Mouse (Mus musculus) left cerebral cortex, postnatal 36 days (tissue): ENCODE measurements around the gene Pebp1. TPM values are rescaled to one million over a fixed set of nuclear protein-coding genes. Genes with fewer than 3 reads are reported as not detected.

Experiments used
- DNase-seq, 2 experiments: peaks; one replicate each; pipeline ENCODE4 v3.0.0; 2021 to 2022; ENCODE audit warnings: low spot score in 2 of 2, mixed read lengths in 1 of 2
- intact Hi-C: fragments of 180-260 bp; cut with DNase I; formaldehyde crosslinking; loops from one replicate; pipeline ENCODE4 v1.15.1; 2025
- total RNA-seq, 2 experiments: library from RNA; stranded (reverse); gene quantifications; 2 replicates each; pipeline ENCODE4 v1.2.3; 2021

The Pebp1 gene
- total RNA-seq, 2 experiments from 2014 or later, result 647 to 753 TPM

DNA sequence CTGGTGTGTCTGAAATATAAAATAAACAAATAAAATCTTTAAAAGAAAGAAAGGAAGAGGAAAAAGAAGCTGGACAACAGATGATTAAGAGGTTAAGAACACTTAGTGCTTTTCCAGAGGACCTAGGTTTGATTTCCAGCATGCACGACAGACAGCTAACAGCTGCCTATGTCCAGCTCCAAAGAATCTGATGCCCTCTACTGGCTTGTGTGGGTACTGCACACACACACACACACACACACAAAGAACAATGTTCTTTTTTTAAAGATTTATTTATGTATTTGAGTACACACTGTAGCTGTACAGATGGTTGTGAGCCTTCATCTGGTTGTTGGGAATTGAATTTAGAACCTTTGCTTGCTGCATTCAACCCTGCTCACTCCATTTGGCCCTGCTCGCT is 2.7 kb upstream of the Pebp1 start:
- intact Hi-C loops, result no loop called here
- no peak for DNase-seq

GRCm38 (mm10) chr5:117289646-117290045 is 2.2 kb upstream of the Pebp1 start:
- DNase-seq, result no peak
- intact Hi-C loops, result loop anchor here (5.0 kb wide), 2 partner anchors 47 to 172 kb away; partner anchors contain the start of gene Suds3

DNA sequence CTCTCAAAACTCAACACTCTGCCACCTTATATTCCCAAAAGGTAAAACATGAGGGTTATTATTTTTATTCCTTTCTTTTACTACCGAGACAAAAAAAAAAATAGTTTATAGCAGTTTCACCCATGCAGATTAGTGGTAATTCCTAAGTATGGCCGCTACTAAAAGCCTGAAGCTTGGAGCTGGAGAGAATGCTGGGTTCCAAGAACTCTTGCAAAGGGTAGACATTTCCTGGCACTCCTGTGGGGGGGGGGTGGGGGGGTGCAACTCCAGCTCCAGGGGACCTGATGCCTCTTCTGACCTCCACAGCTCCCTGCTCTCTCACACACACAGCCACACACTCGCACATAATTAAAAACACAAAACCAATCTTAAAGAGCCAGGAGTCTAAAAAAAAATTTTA is 1.1 kb downstream of the Pebp1 start:
- no peak for DNase-seq

GRCm38 (mm10) chr5:117285266-117285665 is 2.2 kb downstream of the Pebp1 start:
- DNase-seq, result no peak
- intact Hi-C loops, result loop anchor here (5.0 kb wide), 2 partner anchors 43 to 168 kb away; partner anchors contain the start of gene Suds3

More for the DNA sequence above, 1.1 kb downstream of the Pebp1 start:
- intact Hi-C loops, result loop anchor here (5.0 kb wide), 2 partner anchors 44 to 169 kb away; partner anchors contain the start of gene Suds3

- no peak for DNase-seq
- intact Hi-C loops, result loop anchor here (5.0 kb wide), 2 partner anchors 42 to 167 kb away; partner anchors contain the start of gene Suds3
Measured at GRCm38 (mm10) chr5:117284682-117285081, 2.7 kb downstream of the Pebp1 start.

DNA sequence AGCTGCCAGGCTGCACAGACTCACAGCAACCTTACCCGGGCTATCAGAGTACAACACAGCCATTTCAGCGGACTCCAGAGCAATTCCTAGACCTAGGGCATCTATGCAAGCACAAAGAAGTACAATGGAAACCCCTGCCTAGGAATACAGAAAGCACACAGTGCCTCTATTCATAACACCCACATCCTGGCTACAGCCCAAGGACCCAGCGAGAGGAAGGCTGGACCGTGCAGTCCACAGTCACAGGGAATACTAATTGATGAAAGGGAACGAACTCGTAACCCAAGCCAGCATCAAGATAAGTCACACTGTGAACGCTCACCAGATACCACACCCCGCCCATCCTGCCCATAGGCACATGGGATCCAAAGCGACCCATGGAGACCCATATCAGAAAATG is 3.4 kb downstream of the Pebp1 start:
- no peak for DNase-seq
- intact Hi-C loops, result no loop called here

- no peak for DNase-seq
- intact Hi-C loops, result no loop called here
Measured at GRCm38 (mm10) chr5:117282360-117282759, 5.1 kb downstream of the Pebp1 start.

DNA sequence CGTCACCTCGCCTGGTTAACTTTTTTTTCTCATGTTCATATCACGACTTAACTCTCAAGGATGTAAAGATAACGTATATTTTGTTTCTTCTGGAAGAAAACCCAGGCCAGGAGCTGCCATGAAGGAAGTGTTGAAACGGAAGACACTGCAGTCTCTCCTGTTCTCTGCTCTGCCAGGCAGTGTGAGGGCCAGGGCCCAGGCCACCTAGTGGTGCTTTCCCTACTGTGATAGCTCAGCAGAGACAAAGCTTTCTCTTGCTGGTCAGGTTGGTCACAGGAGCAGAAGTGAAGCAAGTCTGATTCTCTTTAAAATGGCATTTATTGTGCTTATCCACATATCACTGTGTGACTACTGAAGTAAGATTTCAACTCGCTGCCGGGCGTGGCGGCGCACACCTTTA is 5.9 kb downstream of the Pebp1 start:
- no peak for DNase-seq
- intact Hi-C loops, result no loop called here

GRCm38 (mm10) chr5:117279669-117280050 is 7.8 kb downstream of the Pebp1 start:
- no peak for DNase-seq
- intact Hi-C loops, result no loop called here

- DNase-seq, result no peak
- intact Hi-C loops, result no loop called here
Measured at GRCm38 (mm10) chr5:117278809-117279668, 8.4 kb downstream of the Pebp1 start.

GRCm38 (mm10) chr5:117277784-117278183 is 9.6 kb downstream of the Pebp1 start:
- intact Hi-C loops, result no loop called here
- DNase-seq, result no peak

- DNase-seq, result no peak
- intact Hi-C loops, result no loop called here
Measured at GRCm38 (mm10) chr5:117274817-117275216, 12.6 kb downstream of the Pebp1 start.

DNA sequence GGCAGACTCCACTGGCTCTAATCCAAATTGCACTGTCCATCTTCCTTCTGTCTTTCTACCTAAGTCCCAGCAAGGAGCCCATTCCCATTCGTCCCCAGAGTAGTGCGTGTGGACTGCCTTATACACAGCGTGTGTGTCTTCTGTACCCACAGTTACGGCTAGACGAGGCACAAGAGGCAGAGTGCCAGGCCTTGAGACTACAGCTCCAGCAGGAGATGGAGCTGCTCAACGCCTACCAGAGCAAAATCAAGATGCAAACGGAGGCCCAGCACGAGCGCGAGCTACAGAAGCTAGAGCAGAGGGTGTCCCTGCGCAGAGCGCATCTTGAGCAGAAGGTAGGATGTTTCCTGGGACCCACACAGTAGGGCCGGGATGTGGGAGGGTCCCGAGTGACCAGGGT is 15.5 kb downstream of the Pebp1 start:
- peak; percentile 77 to 82 for DNase-seq
- intact Hi-C loops, result no loop called here

- intact Hi-C loops, result no loop called here
- no peak for DNase-seq
Measured at GRCm38 (mm10) chr5:117269395-117269794, 18.0 kb downstream of the Pebp1 start.

DNA sequence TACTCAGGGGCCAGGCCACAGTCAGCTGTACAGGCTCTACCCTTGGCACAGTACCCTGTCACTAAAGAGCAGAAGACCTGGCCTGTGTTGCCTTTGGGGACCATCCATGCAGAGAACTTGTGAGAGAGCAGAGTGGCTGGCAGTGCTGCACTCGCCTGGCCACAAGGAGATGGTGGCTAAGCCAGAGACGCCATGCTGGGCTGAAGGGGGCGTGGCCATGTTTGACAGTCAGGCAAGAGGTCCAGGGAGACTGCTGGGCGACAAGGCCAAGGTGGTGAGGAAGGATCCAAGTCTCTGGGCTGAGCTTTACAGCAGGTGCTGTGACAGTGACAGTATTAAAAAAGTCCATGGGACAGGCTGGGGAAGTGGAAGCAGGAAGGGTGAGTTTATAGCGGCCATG is 18.7 kb downstream of the Pebp1 start:
- no peak for DNase-seq
- intact Hi-C loops, result no loop called here

DNA sequence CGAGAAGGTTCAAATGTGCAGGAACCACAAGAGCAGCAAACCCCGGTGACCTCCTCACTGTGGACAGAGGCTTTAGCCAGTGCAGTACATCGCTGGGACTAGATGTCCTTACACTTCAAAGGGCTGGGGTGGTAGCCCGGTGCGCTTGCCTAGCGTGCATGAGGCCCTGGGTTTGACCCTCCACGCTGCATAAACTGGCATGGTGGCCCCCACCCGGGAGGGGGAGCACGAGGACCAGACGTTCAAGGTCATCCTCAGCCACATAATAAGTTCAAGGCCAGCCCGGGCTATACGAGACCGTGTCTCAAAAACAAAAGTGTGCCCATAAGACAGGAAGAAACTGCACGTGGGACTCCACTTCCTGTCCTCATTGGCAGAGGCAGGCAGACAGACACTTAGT is 19.5 kb downstream of the Pebp1 start:
- intact Hi-C loops, result no loop called here
- no peak for DNase-seq

- DNase-seq, result no peak
- intact Hi-C loops, result no loop called here
Measured at GRCm38 (mm10) chr5:117264701-117265100, 22.7 kb downstream of the Pebp1 start.

- intact Hi-C loops, result no loop called here
- DNase-seq, result no peak
Measured at GRCm38 (mm10) chr5:117263566-117263965, 23.9 kb downstream of the Pebp1 start.

DNA sequence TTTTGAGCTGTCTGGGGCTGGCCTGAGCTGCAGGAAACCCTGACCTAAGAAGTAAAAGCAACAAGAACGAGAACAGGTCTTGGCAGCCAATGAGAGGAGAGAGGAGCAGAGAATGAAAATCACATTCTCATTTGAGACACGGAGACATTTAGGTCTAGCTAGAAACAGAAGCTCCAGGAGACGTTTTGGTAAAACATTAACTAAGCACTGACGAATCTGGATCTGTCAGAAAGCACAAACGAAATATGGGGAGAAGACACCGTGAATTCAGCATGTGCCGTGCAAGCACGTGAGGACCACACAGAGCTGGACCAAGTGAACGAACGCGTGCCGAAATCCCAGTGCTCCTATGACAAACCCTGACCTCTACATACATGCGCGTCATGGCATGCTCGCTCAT is 29.1 kb downstream of the Pebp1 start:
- intact Hi-C loops, result no loop called here
- DNase-seq, result no peak

GRCm38 (mm10) chr5:117251763-117252162 is 35.7 kb downstream of the Pebp1 start:
- no peak for DNase-seq
- intact Hi-C loops, result no loop called here

GRCm38 (mm10) chr5:117250796-117251195 is 36.6 kb downstream of the Pebp1 start:
- DNase-seq, result peak in 1 of 2 experiments; percentile 38
- intact Hi-C loops, result no loop called here
